Mouse (Mus musculus): ENCODE measurements around the gene Barx1. TPM values are rescaled to one million over a fixed set of nuclear protein-coding genes. Genes with fewer than 3 reads are reported as not detected.

Gene Barx1
- polyA plus RNA-seq, 1 experiment from 2014 or later, result 1.2 TPM

DNA sequence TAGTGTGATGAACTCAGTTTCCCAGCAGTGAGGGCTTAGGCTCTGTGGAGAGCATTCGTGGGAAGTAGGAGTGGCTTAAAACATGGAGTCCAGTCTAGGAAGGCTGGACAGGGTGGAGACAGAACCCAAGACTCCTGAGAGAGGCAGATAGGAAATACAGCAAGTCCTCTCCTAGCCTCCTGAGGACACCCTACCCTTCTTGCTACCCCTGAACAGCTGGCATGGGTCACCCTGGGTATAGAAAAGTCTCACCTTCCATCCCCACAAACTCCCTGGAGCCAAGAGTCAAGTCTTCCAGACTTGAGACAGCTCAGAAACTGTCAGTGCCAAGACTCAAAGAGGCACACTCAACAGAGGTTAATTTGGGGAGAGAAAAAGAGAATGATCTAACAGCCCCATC lies 1.2 kb upstream of the Barx1 start:
- Histone ChIP-seq H3K9ac (no peak overlapping the region), H3K9me3 (replicated peaks) (no peaks in the 10 kb centered on the region), H3K27ac (no peak overlapping the region), H3K4me2 (no peak overlapping the region), H3K4me1 (replicated peaks) (peaks cover 10% of the 10 kb centered on the region; the same call in 1 of the 2 replicates), H3K4me3 (replicated peaks) (no peak overlapping the region), H3K27me3 (peaks cover 100% of the 10 kb centered on the region), H3K36me3 (no peaks in the 10 kb centered on the region)
- DNase-seq (no peak), ATAC-seq (ENCODE audit: low read depth) (no peak)
- WGBS (ENCODE audit: insufficient replicate concordance), result 5% methylated on average over 1 of the region's 1 CpGs

DNA sequence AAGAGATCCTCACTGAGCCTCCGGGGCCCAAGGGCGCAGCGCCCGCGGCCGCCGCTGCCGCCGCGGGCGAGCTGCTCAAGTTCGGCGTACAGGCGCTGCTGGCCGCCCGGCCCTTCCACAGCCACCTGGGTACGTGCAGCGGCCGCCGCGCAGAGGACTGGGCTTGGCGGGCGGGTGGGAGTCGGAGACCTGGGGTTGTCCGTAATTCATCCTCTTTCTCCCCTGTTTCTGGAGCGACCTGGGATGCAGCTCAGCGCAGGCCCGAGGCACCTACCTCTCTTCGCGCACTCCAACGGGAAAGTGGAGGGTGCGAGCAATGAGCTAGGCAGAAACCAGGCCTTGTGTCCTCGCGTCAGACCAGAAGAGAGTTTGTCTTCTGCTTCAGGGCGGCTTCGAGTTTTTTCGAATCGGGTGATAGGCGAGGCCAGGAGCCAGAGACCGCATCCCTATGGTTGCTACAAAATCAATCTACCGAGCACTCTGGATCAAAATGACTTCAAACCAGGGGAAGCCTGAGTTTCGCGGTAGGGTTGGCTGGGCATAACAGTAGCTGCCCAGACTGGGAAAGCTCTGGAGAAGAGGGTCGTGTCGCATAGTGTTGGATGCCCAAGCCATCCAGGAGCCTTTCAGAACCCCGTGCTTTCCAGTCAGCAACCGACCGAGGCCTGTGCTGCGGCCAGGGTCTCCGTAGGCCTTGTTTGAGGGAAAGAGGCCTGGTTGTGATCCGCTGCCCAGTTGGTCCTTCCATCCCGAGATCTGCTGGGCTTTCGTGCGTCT lies 601 bp downstream of the Barx1 start:
- no peak for ATAC-seq (ENCODE audit: low read depth)

DNA sequence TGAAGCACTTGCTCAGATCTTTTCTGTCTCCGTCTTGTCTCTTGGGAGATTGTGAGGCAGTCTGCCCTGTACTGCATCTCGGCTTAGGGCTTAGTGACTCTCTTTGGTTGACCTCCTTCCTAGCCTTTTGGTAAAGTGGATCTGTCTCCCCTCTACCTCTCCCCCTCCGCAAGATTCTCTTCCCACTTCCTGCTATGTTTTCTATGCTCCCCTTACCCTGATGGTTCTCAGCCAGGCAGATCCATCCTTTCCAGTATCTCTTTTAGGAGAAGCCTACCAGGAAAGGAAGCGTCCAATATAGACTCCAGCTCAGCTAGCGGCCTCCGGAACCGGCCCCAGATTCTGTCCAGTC lies 1.2 kb downstream of the Barx1 start:
- no peaks in the 10 kb centered on the region for H3K36me3 ChIP-seq
- no peak overlapping the region for H3K27ac ChIP-seq
- H3K9ac ChIP-seq, result no peak overlapping the region
- DNase-seq, result no peak
- H3K4me1 ChIP-seq (replicated peaks), result peaks cover 10% of the 10 kb centered on the region
- no peak overlapping the region for H3K4me3 ChIP-seq (replicated peaks)
- H3K4me2 ChIP-seq, result no peak overlapping the region
- H3K9me3 ChIP-seq (replicated peaks), result no peaks in the 10 kb centered on the region
- H3K27me3 ChIP-seq, result peaks cover 100% of the 10 kb centered on the region
- WGBS (ENCODE audit: insufficient replicate concordance), result 6% methylated on average over 7 of the region's 7 CpGs
- ATAC-seq (ENCODE audit: low read depth), result no peak

More for the DNA sequence above, 601 bp downstream of the Barx1 start:
- peaks cover 100% of the 10 kb centered on the region for H3K27me3 ChIP-seq
- H3K9ac ChIP-seq, result no peak overlapping the region; the same call in 1 of the 2 replicates
- peaks cover 10% of the 10 kb centered on the region; the same call in 1 of the 2 replicates for H3K4me1 ChIP-seq (replicated peaks)
- 2% methylated on average over 50 of the region's 54 CpGs for WGBS (ENCODE audit: insufficient replicate concordance)
- H3K9me3 ChIP-seq (replicated peaks), result no peaks in the 10 kb centered on the region
- H3K27ac ChIP-seq, result no peak overlapping the region
- peak overlapping the region; percentile 33 for H3K4me3 ChIP-seq (replicated peaks)
- no peaks in the 10 kb centered on the region for H3K36me3 ChIP-seq
- no peak for DNase-seq
- H3K4me2 ChIP-seq, result peak overlapping the region; percentile 51

DNA sequence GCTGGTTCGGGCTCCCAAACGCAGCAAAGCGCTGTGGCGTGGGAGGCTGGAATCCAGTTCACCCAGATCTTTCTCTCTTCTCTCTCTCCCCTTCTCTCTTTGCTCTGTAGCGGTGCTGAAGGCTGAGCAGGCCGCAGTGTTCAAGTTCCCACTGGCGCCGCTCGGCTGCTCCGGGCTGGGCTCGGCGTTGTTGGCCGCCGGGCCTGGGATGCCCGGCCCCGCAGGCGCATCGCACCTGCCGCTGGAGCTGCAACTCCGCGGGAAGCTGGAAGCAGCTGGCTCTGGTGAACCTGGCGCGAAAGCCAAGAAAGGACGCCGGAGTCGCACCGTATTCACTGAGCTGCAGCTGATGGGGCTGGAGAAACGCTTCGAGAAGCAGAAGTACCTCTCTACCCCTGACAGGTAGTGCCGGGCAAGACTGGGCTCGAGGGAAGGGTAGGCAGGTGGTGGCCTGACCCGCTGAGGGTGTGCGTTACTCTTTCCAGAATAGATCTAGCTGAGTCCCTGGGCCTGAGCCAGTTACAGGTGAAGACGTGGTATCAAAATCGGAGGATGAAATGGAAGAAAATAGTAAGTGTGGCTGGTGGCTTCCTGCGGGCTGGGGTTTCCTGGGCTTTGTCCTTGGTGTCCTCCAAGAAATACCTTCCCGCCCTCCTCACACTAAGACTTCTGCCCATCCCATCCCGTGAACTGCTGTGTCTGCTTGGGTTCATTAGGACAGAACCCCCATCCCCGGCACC lies 2.3 kb downstream of the Barx1 start:
- Histone ChIP-seq H3K27me3 (peaks cover 100% of the 10 kb centered on the region), H3K4me3 (replicated peaks) (no peak overlapping the region), H3K27ac (no peak overlapping the region), H3K4me2 (no peak overlapping the region), H3K9ac (no peak overlapping the region), H3K9me3 (replicated peaks) (no peaks in the 10 kb centered on the region), H3K4me1 (replicated peaks) (peaks cover 10% of the 10 kb centered on the region), H3K36me3 (no peaks in the 10 kb centered on the region)
- WGBS (ENCODE audit: insufficient replicate concordance), result 2% methylated on average over 39 of the region's 39 CpGs
- no peak for DNase-seq
- no peak for ATAC-seq (ENCODE audit: low read depth)

DNA sequence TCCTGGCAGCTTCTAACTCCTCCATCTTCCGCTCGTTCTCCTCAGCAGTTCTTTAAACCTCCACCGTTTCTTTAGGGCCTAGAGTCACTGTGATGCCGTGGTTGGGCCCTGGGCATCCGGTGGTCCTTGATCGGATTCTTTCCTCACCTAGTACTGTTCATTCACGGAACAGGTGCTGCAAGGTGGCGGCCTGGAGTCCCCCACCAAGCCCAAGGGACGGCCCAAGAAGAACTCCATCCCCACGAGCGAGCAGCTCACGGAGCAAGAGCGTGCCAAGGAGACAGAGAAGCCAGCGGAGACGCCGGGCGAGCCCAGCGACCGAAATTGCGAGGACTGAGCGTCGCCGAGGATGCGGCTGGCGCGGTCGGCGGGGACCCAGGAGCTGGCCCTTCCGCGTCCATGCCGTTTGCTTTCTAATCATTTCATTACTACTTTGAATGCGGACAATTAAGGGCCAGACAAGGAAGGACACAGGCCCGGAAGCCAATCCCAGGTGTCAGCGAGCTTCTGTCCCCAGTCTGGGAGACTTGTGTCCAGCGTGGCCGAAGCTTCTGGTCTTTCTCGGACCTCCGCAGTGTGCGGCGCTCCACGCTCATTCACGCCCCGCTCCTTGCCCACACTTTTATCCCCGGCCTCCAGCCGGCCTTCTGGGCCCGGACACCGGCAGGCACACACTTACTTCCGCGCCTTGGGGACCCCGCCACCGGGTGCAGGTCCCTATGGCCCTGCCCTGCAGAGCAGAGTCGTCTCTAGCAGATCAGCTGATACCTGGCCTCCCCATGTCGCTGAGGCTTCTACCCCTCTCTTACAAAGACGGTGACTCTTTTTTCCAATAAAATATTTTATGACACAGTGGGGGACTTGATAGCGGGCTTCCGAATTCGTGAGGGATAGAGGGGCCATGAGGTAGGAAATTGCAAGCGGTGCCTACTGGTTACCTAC lies 3.1 kb downstream of the Barx1 start:
- WGBS (ENCODE audit: insufficient replicate concordance), result 3% methylated on average over 58 of the region's 58 CpGs
- Histone ChIP-seq H3K27me3 (peaks cover 100% of the 10 kb centered on the region), H3K36me3 (no peaks in the 10 kb centered on the region), H3K4me2 (no peak overlapping the region), H3K9ac (no peak overlapping the region), H3K27ac (no peak overlapping the region), H3K4me3 (replicated peaks) (no peak overlapping the region), H3K9me3 (replicated peaks) (no peaks in the 10 kb centered on the region), H3K4me1 (replicated peaks) (peaks cover 10% of the 10 kb centered on the region)
- DNase-seq (no peak), ATAC-seq (ENCODE audit: low read depth) (no peak)

DNA sequence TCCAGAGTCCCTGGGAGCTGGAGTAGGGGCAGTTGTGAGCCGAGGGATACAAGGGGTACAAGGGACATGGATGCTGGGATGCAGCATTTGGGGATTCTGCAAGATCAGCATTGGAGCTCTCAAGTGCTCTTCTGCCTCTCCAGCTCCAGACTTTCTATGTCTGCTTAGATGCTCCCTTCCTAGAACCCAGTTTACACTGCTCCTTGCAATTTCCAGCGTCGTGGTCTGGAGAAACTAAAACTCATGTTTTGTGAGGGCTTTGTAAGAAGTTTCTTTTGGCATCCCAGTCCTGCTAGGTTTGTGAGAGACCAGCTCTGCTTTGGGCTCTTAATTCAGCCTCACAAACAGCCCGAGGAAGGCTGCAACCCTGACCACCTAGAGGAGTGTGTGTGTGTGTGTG lies 4.7 kb downstream of the Barx1 start:
- no peak for DNase-seq
- no peak overlapping the region for H3K9ac ChIP-seq
- WGBS (ENCODE audit: insufficient replicate concordance), result 5% methylated on average over 4 of the region's 4 CpGs
- H3K36me3 ChIP-seq, result no peaks in the 10 kb centered on the region
- ATAC-seq (ENCODE audit: low read depth), result no peak
- no peak overlapping the region for H3K27ac ChIP-seq
- H3K9me3 ChIP-seq (replicated peaks), result no peaks in the 10 kb centered on the region
- H3K4me2 ChIP-seq, result no peak overlapping the region
- H3K4me3 ChIP-seq (replicated peaks), result no peak overlapping the region
- H3K4me1 ChIP-seq (replicated peaks), result peaks cover 10% of the 10 kb centered on the region
- H3K27me3 ChIP-seq, result peaks cover 97% of the 10 kb centered on the region

DNA sequence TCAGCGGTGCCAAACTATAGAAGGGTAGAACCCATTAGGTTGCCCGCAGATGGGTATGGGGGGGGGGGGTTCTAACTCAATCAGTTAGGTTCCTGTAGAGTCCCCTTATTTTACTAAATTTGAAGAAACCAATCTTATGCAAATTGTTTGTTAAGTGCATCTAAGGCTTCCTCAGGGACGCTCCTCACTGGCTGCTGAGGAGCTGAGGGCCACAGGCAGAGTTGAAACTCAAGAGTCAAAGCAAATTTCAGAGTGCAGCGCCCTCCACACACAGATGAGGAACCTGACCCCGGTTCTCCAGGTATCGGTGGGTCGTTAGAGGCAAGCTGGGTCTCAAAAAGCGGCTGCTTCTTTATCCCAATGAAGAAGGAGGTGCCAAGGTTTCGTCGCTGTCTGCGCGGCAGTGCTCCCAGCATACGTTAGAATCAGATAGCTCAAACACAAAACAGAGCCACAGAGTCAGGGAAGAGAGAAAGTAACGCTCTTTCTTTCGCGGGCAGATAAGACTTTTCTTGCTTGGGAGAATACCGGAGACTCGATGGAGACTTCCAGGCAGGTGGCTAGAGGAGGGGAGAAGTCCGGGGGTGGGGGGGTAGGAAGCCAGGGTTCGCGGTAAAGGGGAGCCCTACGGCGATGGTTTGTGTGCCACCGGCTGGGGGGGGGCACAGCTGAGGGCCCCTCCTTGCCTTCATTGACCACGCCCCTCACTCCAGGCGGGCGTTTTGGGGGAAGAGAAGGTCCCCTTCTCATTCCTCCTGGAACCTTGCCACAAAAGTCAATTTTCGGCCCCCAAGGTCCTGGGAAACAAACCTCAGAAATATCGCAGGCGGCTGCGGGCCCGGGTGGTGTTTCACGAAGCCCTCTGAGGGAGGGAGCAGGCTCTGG lies 5.5 kb downstream of the Barx1 start:
- no peak overlapping the region for H3K9ac ChIP-seq
- 2% methylated on average over 33 of the region's 33 CpGs for WGBS (ENCODE audit: insufficient replicate concordance)

DNA sequence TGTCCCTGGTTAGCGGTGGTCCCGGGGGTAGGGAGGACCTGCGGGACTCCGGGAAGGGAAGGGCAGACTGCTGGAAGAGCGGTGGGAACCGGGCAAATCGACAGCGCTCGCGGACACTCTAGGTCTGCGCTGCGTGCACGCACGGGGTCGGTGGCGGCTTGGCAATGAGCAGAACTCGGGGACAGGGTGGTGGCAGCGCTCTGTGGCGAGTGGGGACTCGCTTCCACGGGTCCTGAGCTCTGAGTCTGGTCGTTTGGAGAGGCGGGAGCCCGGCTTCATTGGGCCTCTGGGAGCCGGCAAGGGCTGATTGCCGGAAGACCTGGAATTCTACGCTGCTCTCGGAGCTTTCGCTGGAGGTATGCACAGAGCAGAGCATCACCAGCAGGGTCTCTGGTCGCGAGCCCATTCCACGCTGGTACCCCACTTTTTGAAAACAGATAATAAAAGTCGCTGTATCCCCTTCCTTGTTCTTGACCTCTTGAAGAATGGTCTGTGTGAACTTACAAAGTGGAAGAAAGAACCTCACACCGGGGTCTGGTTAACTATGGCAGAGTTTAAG lies 6.3 kb downstream of the Barx1 start:
- Histone ChIP-seq H3K4me1 (replicated peaks) (peaks cover 6% of the 10 kb centered on the region; the same call in 1 of the 2 replicates), H3K9ac (no peak overlapping the region), H3K27me3 (peaks cover 97% of the 10 kb centered on the region), H3K9me3 (replicated peaks) (no peaks in the 10 kb centered on the region), H3K27ac (no peak overlapping the region), H3K4me2 (peak overlapping the region; percentile 37), H3K4me3 (replicated peaks) (peak overlapping the region; percentile 11; the same call in 1 of the 2 replicates), H3K36me3 (no peaks in the 10 kb centered on the region)
- ATAC-seq (ENCODE audit: low read depth), result no peak
- no peak for DNase-seq
- 2% methylated on average over 34 of the region's 34 CpGs for WGBS (ENCODE audit: insufficient replicate concordance)

More for the DNA sequence above, 5.5 kb downstream of the Barx1 start:
- Histone ChIP-seq H3K4me2 (peak overlapping the region; percentile 37), H3K4me3 (replicated peaks) (peak overlapping the region; percentile 11; the same call in 1 of the 2 replicates), H3K9me3 (replicated peaks) (no peaks in the 10 kb centered on the region), H3K27me3 (peaks cover 97% of the 10 kb centered on the region), H3K27ac (no peak overlapping the region), H3K36me3 (no peaks in the 10 kb centered on the region), H3K4me1 (replicated peaks) (peaks cover 6% of the 10 kb centered on the region; the same call in 1 of the 2 replicates)
- DNase-seq (no peak), ATAC-seq (ENCODE audit: low read depth) (no peak)

DNA sequence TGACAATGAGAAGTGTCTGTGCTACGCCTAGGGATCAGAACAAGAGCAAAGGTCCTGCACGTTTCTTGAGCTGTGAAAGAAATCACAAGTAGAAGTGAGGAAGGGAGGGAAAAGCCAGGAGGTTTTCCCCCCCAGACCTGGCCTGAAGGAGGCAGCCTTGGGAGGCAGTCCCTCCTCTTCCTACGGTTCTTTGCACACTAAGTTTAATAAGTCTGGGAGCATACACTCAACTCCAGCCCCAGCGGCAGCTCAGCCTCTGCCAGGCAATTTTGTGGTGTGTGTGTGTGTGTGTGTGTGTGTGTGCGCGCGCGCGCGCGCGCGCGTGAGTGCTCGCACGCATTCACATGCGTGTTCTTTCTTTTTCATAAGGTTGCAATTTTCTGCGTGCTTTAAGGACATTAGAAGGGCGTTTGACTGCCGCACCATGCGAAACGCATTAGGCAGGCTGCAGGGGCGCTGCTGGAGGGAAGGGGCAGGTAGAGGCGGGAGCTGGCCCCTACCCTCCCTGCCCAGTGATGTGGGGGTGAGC lies 9.6 kb downstream of the Barx1 start:
- no peak overlapping the region for H3K9ac ChIP-seq
- 0 out of 2 replicates have a peak, but pooled peaks cover 3% of the 10 kb centered on the region for H3K9me3 ChIP-seq (replicated peaks)
- peaks cover 80% of the 10 kb centered on the region for H3K27me3 ChIP-seq
- WGBS (ENCODE audit: insufficient replicate concordance), result 4% methylated on average over 24 of the region's 24 CpGs
- H3K4me2 ChIP-seq, result no peak overlapping the region
- no peak for DNase-seq
- no peaks in the 10 kb centered on the region for H3K36me3 ChIP-seq
- peaks cover 4% of the 10 kb centered on the region; the same call in 1 of the 2 replicates for H3K4me1 ChIP-seq (replicated peaks)
- no peak overlapping the region for H3K4me3 ChIP-seq (replicated peaks)
- no peak for ATAC-seq (ENCODE audit: low read depth)
- no peak overlapping the region for H3K27ac ChIP-seq

DNA sequence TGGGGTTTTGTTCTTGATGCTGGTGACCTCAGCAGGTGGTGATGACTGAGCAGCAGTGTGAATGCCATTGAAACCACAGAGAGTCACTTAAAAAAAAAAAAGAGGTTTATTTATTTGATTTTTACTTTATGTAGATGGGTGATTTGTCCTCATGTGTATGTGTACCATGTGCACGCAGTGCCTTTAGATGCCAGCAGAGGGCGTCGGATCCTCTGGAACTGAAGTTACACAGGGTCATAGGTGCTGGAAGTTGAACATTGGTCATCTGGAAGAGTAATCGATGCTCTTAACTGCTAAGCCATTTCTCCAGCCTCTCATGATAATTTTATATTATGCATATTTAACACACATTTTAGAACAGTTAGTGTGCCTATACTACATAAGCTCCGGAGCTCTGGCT lies 11.8 kb downstream of the Barx1 start:
- H3K4me1 ChIP-seq (replicated peaks), result no peaks in the 10 kb centered on the region
- WGBS (ENCODE audit: insufficient replicate concordance), result 56% methylated on average over 5 of the region's 5 CpGs
- H3K27ac ChIP-seq, result no peak overlapping the region
- no peak overlapping the region for H3K4me2 ChIP-seq
- DNase-seq (no peak), ATAC-seq (ENCODE audit: low read depth) (no peak)
- H3K4me3 ChIP-seq (replicated peaks), result no peak overlapping the region
- no peaks in the 10 kb centered on the region for H3K36me3 ChIP-seq
- 0 out of 2 replicates have a peak, but pooled peaks cover 3% of the 10 kb centered on the region for H3K9me3 ChIP-seq (replicated peaks)
- H3K27me3 ChIP-seq, result peaks cover 67% of the 10 kb centered on the region
- no peak overlapping the region for H3K9ac ChIP-seq
